Mouse (Mus musculus) thymus, adult 2 months (tissue): Measurements from ENCODE around the gene Tut1.

Experiments used
- CTCF ChIP-seq: fragments of 200-500 bp; IDR thresholded peaks from 2 replicates; pipeline ENCODE4 v1.5.1; 2012; ENCODE audit warnings: mild to moderate bottlenecking, control low read depth, low read length, moderate library complexity, borderline replicate concordance; ENCODE audit not compliant: control insufficient read depth, poor library complexity, insufficient read depth; ENCODE audit errors: extremely low read depth
- POLR2A ChIP-seq: fragments of 200-500 bp; IDR thresholded peaks from 2 replicates; pipeline ENCODE4 v1.6.1; 2012; ENCODE audit warnings: mild to moderate bottlenecking, low read length, control low read depth, moderate library complexity; ENCODE audit not compliant: control insufficient read depth, poor library complexity, insufficient read depth; ENCODE audit errors: extremely low read depth

GRCm38 (mm10) chr19:8953135-8954039 lies at the start of gene Tut1:
- peak; percentile 43; the same call in 1 of the 2 replicates for TF ChIP-seq POLR2A
- TF ChIP-seq CTCF: no peak
